11 mouse cellular contexts compared by ENCODE assay signal in the genomic region with DNA sequence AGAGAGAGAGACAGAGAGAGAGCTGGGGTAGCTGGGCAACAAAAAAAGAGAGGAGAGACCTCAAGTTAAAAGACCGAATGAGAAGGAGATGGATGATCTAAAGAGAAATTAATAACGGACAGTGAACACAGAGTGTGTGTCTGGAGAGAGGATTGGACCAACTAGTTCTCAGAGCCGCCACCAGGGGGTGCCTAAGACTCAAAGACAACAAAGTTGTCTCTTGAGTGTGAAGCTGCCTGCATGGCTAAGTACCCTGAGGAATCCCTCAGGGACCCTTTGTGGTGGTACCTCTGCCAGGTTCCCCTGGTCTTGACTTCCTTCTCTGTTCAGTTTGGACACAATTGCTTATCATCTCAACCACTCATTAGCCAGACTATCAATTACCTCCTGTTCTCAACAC.
A peak's percentile ranks its signal among the peaks of the same experiment; 100 is the strongest.
DNase-seq lines count a peak whose midpoint lies in the region; ATAC-seq and TF ChIP-seq lines count a peak whose summit lies in the region.
"Had no signal": no experiment of that assay in that cellular context is flagged by ENCODE, and none has a peak within 500 bp of the region (broad histone marks: within the 10 kb centered on the region; RNA-seq: fewer than 3 reads in every experiment).

No protein-coding gene starts in this region.

- peak; percentile 49 for DNase-seq in hindbrain, postnatal 0 days (ENCODE audit: low spot score)
- DNase-seq in hindbrain, embryonic 14.5 days (ENCODE audit: low spot score) = no peak
- DNase-seq in adipocyte (ENCODE audit: low spot score) = peak; percentile 15
- peak; percentile 37 for DNase-seq in gastrocnemius, postnatal 14 days
- DNase-seq in lung, postnatal 10 days = peak; percentile 76
- DNase-seq in thymus, adult 2 months = peak; percentile 82

- H3K36me3 ChIP-seq in hindbrain, postnatal 0 days (ENCODE audit: insufficient read depth, low read length) = no peaks in the 10 kb centered on the region
- H3K36me3 ChIP-seq in hindbrain, embryonic 14.5 days (replicated peaks; ENCODE audit: control insufficient read depth, insufficient read depth) = no peaks in the 10 kb centered on the region
- no peaks in the 10 kb centered on the region for H3K36me3 ChIP-seq in thymus, adult 2 months (ENCODE audit: control insufficient read depth, insufficient read depth, low read length)
- H3K36me3 ChIP-seq: embryonic facial prominence, embryonic 13.5 days; limb, embryonic 12.5 days; stomach, embryonic 15.5 days had no signal

- intact Hi-C loops in gastrocnemius, postnatal 14 days (cut with DNase I; ENCODE audit: low total_unique reads) = loop anchor here (5.0 kb wide), 1 partner anchor 46 kb away; no protein-coding TSS in a partner anchor

- H3K27ac ChIP-seq in hindbrain, postnatal 0 days = no peak overlapping the region
- no peak overlapping the region for H3K27ac ChIP-seq in hindbrain, embryonic 14.5 days
- H3K27ac ChIP-seq in thymus, adult 2 months (ENCODE audit: control insufficient read depth, insufficient read depth, low read length) = no peak overlapping the region
- H3K27ac ChIP-seq: embryonic facial prominence, embryonic 13.5 days; limb, embryonic 12.5 days; stomach, embryonic 15.5 days had no signal

- TF ChIP-seq CTCF in hindbrain, postnatal 0 days (IDR thresholded peaks at IDR 0.05; ENCODE audit: low read depth) = peak; percentile 53
- no peak for TF ChIP-seq CTCF in thymus, adult 2 months (IDR thresholded peaks at IDR 0.05; ENCODE audit: borderline replicate concordance, control insufficient read depth, extremely low read depth, insufficient read depth, low read length, poor library complexity)

- H3K4me2 ChIP-seq in hindbrain, postnatal 0 days (ENCODE audit: low read depth, low read length) = no peak overlapping the region
- no peak overlapping the region for H3K4me2 ChIP-seq in hindbrain, embryonic 14.5 days (replicated peaks)
- H3K4me2 ChIP-seq: embryonic facial prominence, embryonic 13.5 days; limb, embryonic 12.5 days; stomach, embryonic 15.5 days had no signal

- no peaks in the 10 kb centered on the region for H3K4me1 ChIP-seq in hindbrain, postnatal 0 days (ENCODE audit: insufficient read depth, low read length)
- H3K4me1 ChIP-seq in hindbrain, embryonic 14.5 days (replicated peaks; ENCODE audit: control insufficient read depth, insufficient read depth, low read length) = peaks cover 32% of the 10 kb centered on the region
- H3K4me1 ChIP-seq in thymus, adult 2 months (replicated peaks; ENCODE audit: control insufficient read depth, insufficient read depth, low read length) = no peaks in the 10 kb centered on the region

- no peak for ATAC-seq in hindbrain, postnatal 0 days
- ATAC-seq in hindbrain, embryonic 14.5 days (ENCODE audit: low FRiP score) = no peak
- peak; percentile 74 for ATAC-seq in CD4-positive, CD25-positive, alpha-beta regulatory T cell, adult 4 months
- ATAC-seq in erythroblast, adult 5-6 weeks (replicated peaks; ENCODE audit: low FRiP score, poor library complexity, severe bottlenecking) = no peak

- no peaks in the 10 kb centered on the region for H3K27me3 ChIP-seq in hindbrain, postnatal 0 days (ENCODE audit: insufficient read depth, low read length)
- H3K27me3 ChIP-seq in hindbrain, embryonic 14.5 days (ENCODE audit: control insufficient read depth, insufficient read depth, low read length) = no peaks in the 10 kb centered on the region
- no peaks in the 10 kb centered on the region for H3K27me3 ChIP-seq in thymus, adult 2 months (ENCODE audit: control insufficient read depth, insufficient read depth, low read length)
- H3K27me3 ChIP-seq: limb, embryonic 12.5 days; stomach, embryonic 15.5 days had no signal

- H3K4me3 ChIP-seq in hindbrain, postnatal 0 days (ENCODE audit: low read length) = no peak overlapping the region
- no peak overlapping the region for H3K4me3 ChIP-seq in hindbrain, embryonic 14.5 days (replicated peaks; ENCODE audit: low read length)
- no peak overlapping the region for H3K4me3 ChIP-seq in thymus, adult 2 months (ENCODE audit: control insufficient read depth, insufficient read depth, low read length)
- H3K4me3 ChIP-seq: embryonic facial prominence, embryonic 13.5 days; limb, embryonic 12.5 days; stomach, embryonic 15.5 days had no signal

- no peak overlapping the region for H3K9ac ChIP-seq in hindbrain, postnatal 0 days (replicated peaks; ENCODE audit: low read length)
- H3K9ac ChIP-seq in hindbrain, embryonic 14.5 days = no peak overlapping the region
- H3K9ac ChIP-seq: embryonic facial prominence, embryonic 13.5 days; limb, embryonic 12.5 days; stomach, embryonic 15.5 days had no signal

- no peak for TF ChIP-seq POLR2A in thymus, adult 2 months (IDR thresholded peaks at IDR 0.05; ENCODE audit: control insufficient read depth, extremely low read depth, insufficient read depth, low read length, poor library complexity)

- WGBS in hindbrain, postnatal 0 days = 37% methylated on average over 3 of the region's 3 CpGs
- 44% methylated on average over 3 of the region's 3 CpGs for WGBS in hindbrain, embryonic 14.5 days
- 20% methylated on average over 3 of the region's 3 CpGs for WGBS in thymus, adult 2 months

- H3K9me3 ChIP-seq in hindbrain, postnatal 0 days (ENCODE audit: low read length) = no peaks in the 10 kb centered on the region
- H3K9me3 ChIP-seq in hindbrain, embryonic 14.5 days (ENCODE audit: control insufficient read depth, low read length) = no peaks in the 10 kb centered on the region
- H3K9me3 ChIP-seq: embryonic facial prominence, embryonic 13.5 days; limb, embryonic 12.5 days; stomach, embryonic 15.5 days had no signal
